Mouse (Mus musculus): Measurements from ENCODE around the gene Krtap16-3.

The Krtap16-3 gene

GRCm38 (mm10) chr16:88962773-88963172 lies at the start of gene Krtap16-3:
Gene Krtap16-3, minus strand, starts transcription at chr16:88962873.
- no peak for DNase-seq

- no peak for DNase-seq
Observed at GRCm38 (mm10) chr16:89010659-89011058, 48.0 kb upstream of the Krtap16-3 start, which contains the start of gene Krtap22-2. Gene Krtap22-2, minus strand, starts transcription at chr16:89010759.

GRCm38 (mm10) chr16:88941106-88941505 lies 21.6 kb downstream of the Krtap16-3 start:
- DNase-seq = no peak

- DNase-seq = no peak
Observed at GRCm38 (mm10) chr16:88938252-88938651, 24.4 kb downstream of the Krtap16-3 start.

- DNase-seq = no peak
Observed at GRCm38 (mm10) chr16:88932165-88932564, 30.5 kb downstream of the Krtap16-3 start, which contains the start of gene Krtap19-9b. Gene Krtap19-9b, minus strand, starts transcription at chr16:88932265.

All from layer of hippocampus, adult 9-11 months (tissue).